Mouse (Mus musculus): Measurements from ENCODE around the gene Gm38431. TPM values are rescaled to one million over a fixed set of nuclear protein-coding genes. Genes with fewer than 3 reads are reported as not detected.

The Gm38431 gene
- total and polyA plus RNA-seq, 3 experiments, result 1.1 to 30.5 (median 9.8) TPM

DNA sequence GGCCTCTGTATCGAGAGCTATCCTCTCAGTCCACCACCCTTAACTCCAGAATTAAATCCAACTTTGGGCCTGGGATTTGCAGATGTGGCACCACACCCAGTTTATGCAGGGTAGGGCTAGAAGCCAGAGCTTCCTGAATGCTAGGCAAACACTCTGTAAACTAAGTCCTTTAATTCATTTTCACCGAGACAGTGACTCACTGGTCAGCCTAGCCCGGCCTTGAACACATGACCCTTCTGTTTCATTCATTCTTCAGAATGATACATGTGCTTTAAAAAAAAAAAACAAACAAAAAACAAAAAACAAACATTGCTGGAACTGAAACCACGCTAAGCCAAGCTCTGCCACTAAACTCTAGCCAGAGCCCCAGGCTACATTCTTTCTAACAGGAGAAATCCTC lies 46.6 kb upstream of the Gm38431 start:
- dilution Hi-C loops (cut with MboI; ENCODE audit: extremely low pct_ligation_motif_present, extremely low pct_unique_long_range_greater_than_20kb, low sequenced_read_pairs) (no loop called here), in situ Hi-C loops (cut with MboI; ENCODE audit: low pct_ligation_motif_present, low pct_unique_long_range_greater_than_20kb, low sequenced_read_pairs) (no loop called here)
- Histone ChIP-seq H3K27me3 (replicated peaks) (no peaks in the 10 kb centered on the region), H3K9ac (ENCODE audit: insufficient read depth, low read depth) (no peak overlapping the region), H3K36me3 (replicated peaks in 1 of 2; ENCODE audit: control insufficient read depth in 1 of 2, insufficient read depth in 1 of 2, low read length in 1 of 2) (peaks cover 57 to 62% of the 10 kb centered on the region in 2 experiments), H3K4me1 (ENCODE audit: control insufficient read depth in 1 of 2, insufficient read depth in 2 of 2) (peaks cover 13 to 49% of the 10 kb centered on the region in 2 experiments), H3K4me2 (ENCODE audit: insufficient read depth, low read depth, poor library complexity, severe bottlenecking) (no peak overlapping the region), H3K9me3 (replicated peaks; ENCODE audit: low read length) (no peaks in the 10 kb centered on the region), H3K27ac (ENCODE audit: insufficient read depth, low read depth) (0 out of 2 replicates have a peak overlapping the region, but pooled peaks have one; percentile 58), H3K4me3 (replicated peaks in 1 of 3; ENCODE audit: low read depth in 2 of 3, low read length in 2 of 3, poor library complexity in 1 of 3) (no peak overlapping the region), H3K79me2 (replicated peaks; ENCODE audit: control insufficient read depth, extremely low read depth, insufficient read depth, poor library complexity, severe bottlenecking) (0 out of 2 replicates have a peak, but pooled peaks cover 4% of the 10 kb centered on the region)
- TF ChIP-seq GABPA (IDR thresholded peaks at IDR 0.05; ENCODE audit: insufficient replicate concordance, low read depth, low read length), result no peak
- TF ChIP-seq RAD21 (IDR thresholded peaks at IDR 0.05; ENCODE audit: low read depth, low read length), result no peak
- no peak for TF ChIP-seq SMC3 (IDR thresholded peaks at IDR 0.05; ENCODE audit: low read depth, low read length)
- no peak for DNase-seq (ENCODE audit: extremely low read depth)

DNA sequence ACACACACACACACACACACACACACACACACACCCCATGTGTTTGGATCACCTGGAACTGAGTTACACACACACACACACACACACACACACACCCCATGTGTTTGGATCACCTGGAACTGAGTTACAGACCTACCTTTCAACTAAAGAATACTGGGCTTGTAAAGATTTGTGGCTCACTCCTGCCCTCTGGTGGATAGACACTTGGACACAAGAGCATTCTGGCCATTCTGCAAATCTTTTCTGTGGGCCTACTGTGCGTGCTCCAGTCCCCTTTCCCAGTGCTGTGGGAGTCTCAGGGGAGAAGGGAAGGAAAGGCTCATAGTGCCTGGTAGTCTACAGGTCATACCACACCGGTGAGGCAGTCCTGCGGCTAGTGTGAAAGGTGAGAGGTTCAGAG lies 45.4 kb upstream of the Gm38431 start:
- H3K36me3 ChIP-seq (replicated peaks in 1 of 2; ENCODE audit: control insufficient read depth in 1 of 2, insufficient read depth in 1 of 2, low read length in 1 of 2), result peaks cover 45 to 50% of the 10 kb centered on the region in 2 experiments

DNA sequence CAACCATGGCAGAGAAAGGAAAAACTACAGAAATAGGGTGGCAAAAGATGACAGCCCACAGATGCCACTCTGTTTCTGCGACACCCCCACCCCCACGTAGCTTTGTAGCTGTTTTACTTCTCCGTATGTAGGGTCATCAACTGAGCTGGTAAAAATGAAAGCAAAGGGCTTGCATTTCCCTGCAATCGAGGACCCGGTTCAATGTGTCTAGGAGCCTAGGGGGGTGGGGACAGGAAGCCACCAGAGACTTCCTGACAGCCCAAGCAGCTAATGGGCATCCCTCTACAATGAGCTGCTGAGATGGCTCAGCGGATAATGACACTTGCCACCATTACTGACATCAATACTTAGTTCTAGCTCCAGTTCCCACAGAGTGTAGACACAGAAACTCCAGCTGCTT lies 44.6 kb upstream of the Gm38431 start:
- peak; percentile 88 for DNase-seq (ENCODE audit: extremely low read depth)
- peaks cover 38 to 42% of the 10 kb centered on the region in 2 experiments for H3K36me3 ChIP-seq (replicated peaks in 1 of 2; ENCODE audit: control insufficient read depth in 1 of 2, insufficient read depth in 1 of 2, low read length in 1 of 2)
- no peaks in the 10 kb centered on the region for H3K27me3 ChIP-seq (replicated peaks)
- H3K4me2 ChIP-seq (ENCODE audit: insufficient read depth, low read depth, poor library complexity, severe bottlenecking), result peak overlapping the region; percentile 55
- H3K9me3 ChIP-seq (replicated peaks; ENCODE audit: low read length), result no peaks in the 10 kb centered on the region
- H3K9ac ChIP-seq (ENCODE audit: insufficient read depth, low read depth), result peak overlapping the region; percentile 29
- dilution Hi-C loops (cut with MboI; ENCODE audit: extremely low pct_ligation_motif_present, extremely low pct_unique_long_range_greater_than_20kb, low sequenced_read_pairs), result no loop called here
- H3K4me3 ChIP-seq (replicated peaks in 1 of 3; ENCODE audit: low read depth in 2 of 3, low read length in 2 of 3, poor library complexity in 1 of 3), result peak overlapping the region in 1 of 3 experiments; percentile 5
- H3K79me2 ChIP-seq (replicated peaks; ENCODE audit: control insufficient read depth, extremely low read depth, insufficient read depth, poor library complexity, severe bottlenecking), result no peaks in the 10 kb centered on the region
- peak overlapping the region; percentile 98 for H3K27ac ChIP-seq (ENCODE audit: insufficient read depth, low read depth)
- in situ Hi-C loops (cut with MboI; ENCODE audit: low pct_ligation_motif_present, low pct_unique_long_range_greater_than_20kb, low sequenced_read_pairs), result no loop called here
- peaks cover 18 to 61% of the 10 kb centered on the region in 2 experiments for H3K4me1 ChIP-seq (ENCODE audit: control insufficient read depth in 1 of 2, insufficient read depth in 2 of 2)
- no peak for TF ChIP-seq ETS1 (conservative IDR thresholded peaks at IDR 0.05; ENCODE audit: low read depth, low read length)
- no peak for TF ChIP-seq MEF2A (IDR thresholded peaks at IDR 0.05; ENCODE audit: borderline replicate concordance, low read depth, low read length)
- no peak for TF ChIP-seq USF2 (conservative IDR thresholded peaks at IDR 0.05; ENCODE audit: low read depth, low read length)
- TF ChIP-seq MAX (IDR thresholded peaks at IDR 0.05; ENCODE audit: low read length), result no peak
- no peak for TF ChIP-seq PAX5 (IDR thresholded peaks at IDR 0.05; ENCODE audit: low read length)
- no peak; the same call in 1 of the 2 replicates for TF ChIP-seq RAD21 (IDR thresholded peaks at IDR 0.05; ENCODE audit: low read depth, low read length)
- 0 out of 2 replicates have a peak, but pooled peaks have one; percentile 2 for TF ChIP-seq CHD2 (IDR thresholded peaks at IDR 0.05; ENCODE audit: low read length)
- peak; percentile 47; the same call in 1 of the 2 replicates for TF ChIP-seq MXI1 (IDR thresholded peaks at IDR 0.05; ENCODE audit: low read depth, low read length)
- no peak for TF ChIP-seq EP300 (IDR thresholded peaks at IDR 0.05; ENCODE audit: low read length)
- peak; percentile 21 for TF ChIP-seq POLR2A (IDR thresholded peaks at IDR 0.05; ENCODE audit: low read depth, low read length)
- no peak for TF ChIP-seq USF1 (IDR thresholded peaks at IDR 0.05; ENCODE audit: low read depth, low read length)
- no peak for TF ChIP-seq E2F4 (IDR thresholded peaks at IDR 0.05; ENCODE audit: insufficient replicate concordance, low read depth, low read length)
- 0 out of 2 replicates have a peak, but pooled peaks have one; percentile 5 for TF ChIP-seq KAT2A (IDR thresholded peaks at IDR 0.05; ENCODE audit: insufficient replicate concordance, low read length)
- peak; percentile 1; the same call in 1 of the 2 replicates for TF ChIP-seq MAZ (IDR thresholded peaks at IDR 0.05; ENCODE audit: low read depth, low read length)
- TF ChIP-seq BHLHE40 (IDR thresholded peaks at IDR 0.05; ENCODE audit: low read depth, low read length), result no peak

More for the DNA sequence above, 45.4 kb upstream of the Gm38431 start:
- in situ Hi-C loops (cut with MboI; ENCODE audit: low pct_ligation_motif_present, low pct_unique_long_range_greater_than_20kb, low sequenced_read_pairs), result no loop called here
- Histone ChIP-seq H3K9ac (ENCODE audit: insufficient read depth, low read depth) (peak overlapping the region; percentile 29; the same call in 1 of the 2 replicates), H3K27me3 (replicated peaks) (no peaks in the 10 kb centered on the region), H3K4me1 (ENCODE audit: control insufficient read depth in 1 of 2, insufficient read depth in 2 of 2) (peaks cover 18 to 60% of the 10 kb centered on the region in 2 experiments), H3K4me3 (replicated peaks in 1 of 3; ENCODE audit: low read depth in 2 of 3, low read length in 2 of 3, poor library complexity in 1 of 3) (no peak overlapping the region), H3K79me2 (replicated peaks; ENCODE audit: control insufficient read depth, extremely low read depth, insufficient read depth, poor library complexity, severe bottlenecking) (no peaks in the 10 kb centered on the region), H3K27ac (ENCODE audit: insufficient read depth, low read depth) (peak overlapping the region; percentile 98), H3K4me2 (ENCODE audit: insufficient read depth, low read depth, poor library complexity, severe bottlenecking) (peak overlapping the region; percentile 55; the same call in 1 of the 2 replicates), H3K9me3 (replicated peaks; ENCODE audit: low read length) (no peaks in the 10 kb centered on the region)
- peak; percentile 89 for DNase-seq (ENCODE audit: extremely low read depth)
- dilution Hi-C loops (cut with MboI; ENCODE audit: extremely low pct_ligation_motif_present, extremely low pct_unique_long_range_greater_than_20kb, low sequenced_read_pairs), result no loop called here
- TF ChIP-seq MYC (IDR thresholded peaks at IDR 0.05; ENCODE audit: low read depth, low read length), result peak; percentile 79
- no peak for TF ChIP-seq TBP (conservative IDR thresholded peaks at IDR 0.05; ENCODE audit: low read depth, low read length)
- TF ChIP-seq IRF4 (IDR thresholded peaks at IDR 0.05; ENCODE audit: low read depth, low read length), result peak; percentile 31; the same call in 1 of the 2 replicates
- TF ChIP-seq SIN3A (IDR thresholded peaks at IDR 0.05; ENCODE audit: low read length), result peak; percentile 86
- TF ChIP-seq POLR2A (IDR thresholded peaks at IDR 0.05; ENCODE audit: low read depth, low read length), result peak; percentile 43
- peak; percentile 54 to 87 for TF ChIP-seq CTCF (conservative IDR thresholded peaks at IDR 0.05 in 1 of 2, IDR thresholded peaks at IDR 0.05 in 1 of 2; ENCODE audit: low read depth in 2 of 2, low read length in 2 of 2)
- TF ChIP-seq MAZ (IDR thresholded peaks at IDR 0.05; ENCODE audit: low read depth, low read length), result no peak
- TF ChIP-seq ZC3H11A (IDR thresholded peaks at IDR 0.05; ENCODE audit: low read depth, low read length), result peak; percentile 50
- peak; percentile 55 for TF ChIP-seq MXI1 (IDR thresholded peaks at IDR 0.05; ENCODE audit: low read depth, low read length)
- TF ChIP-seq GABPA (IDR thresholded peaks at IDR 0.05; ENCODE audit: insufficient replicate concordance, low read depth, low read length), result no peak
- no peak for TF ChIP-seq CHD1 (IDR thresholded peaks at IDR 0.05; ENCODE audit: low read depth, low read length)
- TF ChIP-seq RAD21 (IDR thresholded peaks at IDR 0.05; ENCODE audit: low read depth, low read length), result peak; percentile 83
- 0 out of 2 replicates have a peak, but pooled peaks have one; percentile 6 for TF ChIP-seq ZNF384 (IDR thresholded peaks at IDR 0.05; ENCODE audit: low read depth, low read length)
- no peak; the same call in 1 of the 2 replicates for TF ChIP-seq NELFE (IDR thresholded peaks at IDR 0.05; ENCODE audit: low read depth, low read length)
- TF ChIP-seq POLR2AphosphoS2 (IDR thresholded peaks at IDR 0.05; ENCODE audit: low read depth, low read length), result no peak
- TF ChIP-seq MAX (IDR thresholded peaks at IDR 0.05; ENCODE audit: low read length), result no peak
- peak; percentile 90 for TF ChIP-seq SMC3 (IDR thresholded peaks at IDR 0.05; ENCODE audit: low read depth, low read length)
- TF ChIP-seq ZKSCAN1 (IDR thresholded peaks at IDR 0.05; ENCODE audit: borderline replicate concordance, low read depth, low read length), result peak; percentile 99
- TF ChIP-seq MAFK (IDR thresholded peaks at IDR 0.05; ENCODE audit: insufficient replicate concordance, low read length), result no peak
- TF ChIP-seq RCOR1 (conservative IDR thresholded peaks at IDR 0.05; ENCODE audit: low read depth, low read length), result no peak; the same call in 1 of the 2 replicates
- no peak for TF ChIP-seq ELF1 (IDR thresholded peaks at IDR 0.05; ENCODE audit: low read depth, low read length)
